Mouse (Mus musculus): Measurements from ENCODE around the gene Def8. TPM values are rescaled to one million over a fixed set of nuclear protein-coding genes. Genes with fewer than 3 reads are reported as not detected.
A peak's percentile ranks its signal among the peaks of the same experiment; 100 is the strongest.

Def8 gene
- polyA plus RNA-seq, 1 experiment: 13.5 TPM

DNA sequence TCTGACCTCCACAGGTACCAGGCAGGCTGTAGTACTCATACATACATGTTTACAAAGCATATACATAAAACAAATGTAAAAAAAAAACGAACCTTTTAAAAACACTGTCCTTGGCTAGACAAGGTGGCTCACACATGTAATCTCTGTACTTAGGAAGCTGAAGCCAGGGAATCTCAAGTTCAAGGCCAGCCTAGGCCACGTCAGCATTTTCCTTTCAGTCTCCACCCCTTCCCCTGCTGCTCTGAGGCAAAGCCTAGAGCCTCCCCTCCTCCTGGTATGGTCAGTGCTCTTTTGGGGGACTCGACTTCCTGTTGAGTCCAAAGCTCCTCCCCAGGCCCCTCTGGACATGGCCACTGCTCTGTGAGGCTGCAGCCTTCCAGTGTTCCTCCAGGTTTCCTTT, 36.3 kb upstream of the Def8 start:
- Histone ChIP-seq H3K4me3 (ENCODE audit: extremely low read depth, insufficient read depth, insufficient read length) (no peak overlapping the region), H3K27ac (ENCODE audit: insufficient read depth, low read length) (no peak overlapping the region), H3K27me3 (ENCODE audit: control insufficient read depth, insufficient read depth, low read length) (no peaks in the 10 kb centered on the region), H3K36me3 (ENCODE audit: control insufficient read depth, insufficient read depth, low read length) (peaks cover 57% of the 10 kb centered on the region), H3K4me1 (ENCODE audit: control insufficient read depth, insufficient read depth, insufficient read length) (no peaks in the 10 kb centered on the region)
- WGBS: 84% methylated on average over 3 of the region's 3 CpGs
- no peak for DNase-seq (ENCODE audit: low read depth in 1 of 2, low spot score in 2 of 2)
- TF ChIP-seq POLR2A (IDR thresholded peaks at IDR 0.05; ENCODE audit: low read depth, low read length): no peak
- no peak for TF ChIP-seq CTCF (IDR thresholded peaks at IDR 0.05; ENCODE audit: extremely low read depth, insufficient read depth, insufficient read length, insufficient replicate concordance)

DNA sequence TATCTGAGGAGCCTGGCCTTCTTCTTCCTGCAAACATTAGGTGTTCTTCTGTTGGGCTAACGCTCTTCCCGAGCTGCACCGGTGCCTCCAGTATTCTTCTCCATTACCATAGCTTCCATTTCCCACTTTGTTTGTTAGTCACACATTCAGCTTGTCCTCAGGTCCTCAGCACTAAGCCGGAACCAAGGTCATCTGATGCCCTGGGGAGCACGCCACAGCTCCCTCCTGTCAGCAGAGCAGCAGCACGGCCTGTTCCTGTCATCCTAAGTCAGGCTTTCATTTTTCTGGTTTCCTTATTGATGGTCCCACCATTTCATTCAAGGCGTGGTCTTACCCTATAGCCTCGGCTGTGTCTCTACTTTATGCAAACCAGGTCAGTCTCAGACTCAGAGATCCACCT, 35.5 kb upstream of the Def8 start:
- TF ChIP-seq CTCF (IDR thresholded peaks at IDR 0.05; ENCODE audit: extremely low read depth, insufficient read depth, insufficient read length, insufficient replicate concordance) (no peak), POLR2A (IDR thresholded peaks at IDR 0.05; ENCODE audit: low read depth, low read length) (no peak)
- Histone ChIP-seq H3K4me1 (ENCODE audit: control insufficient read depth, insufficient read depth, insufficient read length) (no peaks in the 10 kb centered on the region), H3K36me3 (ENCODE audit: control insufficient read depth, insufficient read depth, low read length) (peaks cover 54% of the 10 kb centered on the region), H3K4me3 (ENCODE audit: extremely low read depth, insufficient read depth, insufficient read length) (no peak overlapping the region), H3K27me3 (ENCODE audit: control insufficient read depth, insufficient read depth, low read length) (no peaks in the 10 kb centered on the region), H3K27ac (ENCODE audit: insufficient read depth, low read length) (no peak overlapping the region)
- 85% methylated on average over 8 of the region's 8 CpGs for WGBS
- DNase-seq (ENCODE audit: low read depth in 1 of 2, low spot score in 2 of 2): no peak

DNA sequence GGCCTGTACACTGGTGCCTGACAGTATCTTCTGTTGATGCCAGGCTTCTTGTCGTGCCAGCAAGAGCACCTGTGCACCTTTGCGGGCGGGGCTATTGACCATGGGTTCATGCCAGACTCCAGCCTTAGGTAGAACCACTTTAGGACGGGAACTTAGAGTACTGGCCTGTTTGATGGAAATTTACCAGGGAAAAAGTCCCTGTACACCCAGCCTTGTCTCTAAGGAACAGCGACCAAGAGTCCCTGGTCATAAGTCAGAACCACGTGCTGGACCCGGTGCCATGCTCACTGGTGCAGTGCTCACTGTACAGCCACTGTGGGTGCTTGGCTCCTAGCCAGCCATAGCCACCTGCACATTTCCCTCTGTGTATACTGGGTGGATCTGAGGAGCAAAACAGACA, 34.3 kb upstream of the Def8 start:
- TF ChIP-seq CTCF (IDR thresholded peaks at IDR 0.05; ENCODE audit: extremely low read depth, insufficient read depth, insufficient read length, insufficient replicate concordance) (no peak), POLR2A (IDR thresholded peaks at IDR 0.05; ENCODE audit: low read depth, low read length) (no peak)
- no peaks in the 10 kb centered on the region for H3K4me1 ChIP-seq (ENCODE audit: control insufficient read depth, insufficient read depth, insufficient read length)
- no peaks in the 10 kb centered on the region for H3K27me3 ChIP-seq (ENCODE audit: control insufficient read depth, insufficient read depth, low read length)
- peaks cover 53% of the 10 kb centered on the region for H3K36me3 ChIP-seq (ENCODE audit: control insufficient read depth, insufficient read depth, low read length)
- no peak overlapping the region for H3K4me3 ChIP-seq (ENCODE audit: extremely low read depth, insufficient read depth, insufficient read length)
- DNase-seq (ENCODE audit: low read depth in 1 of 2, low spot score in 2 of 2): no peak
- 83% methylated on average over 7 of the region's 7 CpGs for WGBS
- no peak overlapping the region for H3K27ac ChIP-seq (ENCODE audit: insufficient read depth, low read length)

DNA sequence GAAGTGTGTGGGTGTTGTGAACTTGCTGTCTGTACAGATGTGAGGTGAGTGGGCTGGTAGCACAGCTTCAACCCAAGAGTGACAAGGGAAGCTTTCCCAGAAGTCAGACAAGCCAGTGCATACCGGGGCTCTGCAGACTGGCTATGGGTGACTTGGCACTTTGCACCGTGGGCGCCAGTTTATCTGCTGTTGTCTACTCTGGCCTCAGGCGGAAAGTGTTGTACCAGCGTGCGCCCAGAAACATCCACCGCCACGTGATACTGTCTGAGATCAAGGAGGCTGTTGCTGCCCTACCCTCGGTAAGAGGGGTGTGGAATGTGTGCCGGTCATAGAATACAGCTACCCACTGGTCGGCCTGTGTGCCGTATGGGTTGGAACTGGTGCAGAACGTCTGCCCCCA, 25.0 kb upstream of the Def8 start:
- no peaks in the 10 kb centered on the region for H3K27me3 ChIP-seq (ENCODE audit: control insufficient read depth, insufficient read depth, low read length)
- TF ChIP-seq POLR2A (IDR thresholded peaks at IDR 0.05; ENCODE audit: low read depth, low read length) (no peak), CTCF (IDR thresholded peaks at IDR 0.05; ENCODE audit: extremely low read depth, insufficient read depth, insufficient read length, insufficient replicate concordance) (no peak)
- no peak for DNase-seq (ENCODE audit: low read depth in 1 of 2, low spot score in 2 of 2)
- H3K4me3 ChIP-seq (ENCODE audit: extremely low read depth, insufficient read depth, insufficient read length): no peak overlapping the region
- no peaks in the 10 kb centered on the region for H3K4me1 ChIP-seq (ENCODE audit: control insufficient read depth, insufficient read depth, insufficient read length)
- H3K36me3 ChIP-seq (ENCODE audit: control insufficient read depth, insufficient read depth, low read length): peaks cover 63% of the 10 kb centered on the region
- H3K27ac ChIP-seq (ENCODE audit: insufficient read depth, low read length): no peak overlapping the region
- 77% methylated on average over 13 of the region's 13 CpGs for WGBS

DNA sequence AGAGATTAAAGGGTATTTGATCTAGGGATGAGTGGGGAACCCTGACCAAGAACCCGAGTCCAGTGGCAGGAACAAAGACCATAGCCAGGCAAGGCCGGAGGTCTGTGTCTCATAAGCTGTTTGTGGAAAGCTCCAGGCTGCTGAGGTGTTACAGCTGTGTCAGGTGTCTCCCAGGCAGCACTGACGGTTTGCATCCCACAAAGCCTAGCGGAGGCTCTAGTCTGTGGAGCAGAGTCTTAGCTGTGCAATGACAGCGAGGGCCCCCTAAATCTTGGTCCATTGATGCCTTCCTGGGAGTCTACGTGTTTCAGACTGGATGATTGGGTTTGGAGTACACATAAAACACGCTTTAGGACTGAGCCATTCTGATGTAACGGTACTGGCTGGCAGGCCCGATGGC, 21.4 kb upstream of the Def8 start:
- TF ChIP-seq POLR2A (IDR thresholded peaks at IDR 0.05; ENCODE audit: low read depth, low read length): no peak
- no peak for TF ChIP-seq CTCF (IDR thresholded peaks at IDR 0.05; ENCODE audit: extremely low read depth, insufficient read depth, insufficient read length, insufficient replicate concordance)

DNA sequence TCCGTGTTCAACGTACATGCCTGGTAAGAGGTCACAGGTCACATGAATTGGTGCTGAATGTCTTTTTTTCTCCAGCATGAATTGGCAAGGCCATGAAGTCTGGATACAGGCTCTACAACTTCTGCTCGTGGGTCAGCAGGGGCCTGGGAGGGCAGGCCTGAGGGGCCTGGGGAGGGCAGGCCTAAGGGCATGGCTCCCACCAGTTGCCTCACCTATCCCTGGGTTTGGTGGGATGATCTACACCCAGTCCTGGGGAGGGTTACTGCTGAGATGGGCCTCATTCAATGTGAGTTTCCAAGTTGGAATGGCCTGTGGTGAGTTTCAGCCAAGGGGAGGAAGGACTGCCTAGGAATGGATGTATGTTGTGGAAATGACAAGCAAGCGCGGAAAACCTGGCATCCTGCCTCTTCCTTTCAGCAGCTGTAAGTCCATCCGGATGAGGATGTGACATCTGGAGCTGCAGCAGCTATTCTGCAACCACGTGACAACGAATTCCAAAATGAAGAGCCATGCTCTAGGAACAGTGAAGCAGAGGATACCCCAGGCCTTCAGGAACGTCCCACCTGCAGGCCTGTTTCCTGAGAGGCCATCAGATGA, 20.5 kb upstream of the Def8 start:
- H3K36me3 ChIP-seq (ENCODE audit: control insufficient read depth, insufficient read depth, low read length): peaks cover 32% of the 10 kb centered on the region
- TF ChIP-seq CTCF (IDR thresholded peaks at IDR 0.05; ENCODE audit: extremely low read depth, insufficient read depth, insufficient read length, insufficient replicate concordance) (no peak), POLR2A (IDR thresholded peaks at IDR 0.05; ENCODE audit: low read depth, low read length) (no peak)
- no peak for DNase-seq (ENCODE audit: low read depth in 1 of 2, low spot score in 2 of 2)
- H3K27me3 ChIP-seq (ENCODE audit: control insufficient read depth, insufficient read depth, low read length): 0 out of 2 replicates have a peak, but pooled peaks cover 1% of the 10 kb centered on the region
- H3K4me1 ChIP-seq (ENCODE audit: control insufficient read depth, insufficient read depth, insufficient read length): peaks cover 3% of the 10 kb centered on the region; the same call in 1 of the 2 replicates
- no peak overlapping the region for H3K4me3 ChIP-seq (ENCODE audit: extremely low read depth, insufficient read depth, insufficient read length)
- WGBS: 91% methylated on average over 9 of the region's 9 CpGs
- H3K27ac ChIP-seq (ENCODE audit: insufficient read depth, low read length): no peak overlapping the region

More for the DNA sequence above, 21.4 kb upstream of the Def8 start:
- no peaks in the 10 kb centered on the region for H3K27me3 ChIP-seq (ENCODE audit: control insufficient read depth, insufficient read depth, low read length)
- no peak overlapping the region for H3K4me3 ChIP-seq (ENCODE audit: extremely low read depth, insufficient read depth, insufficient read length)
- peaks cover 3% of the 10 kb centered on the region; the same call in 1 of the 2 replicates for H3K4me1 ChIP-seq (ENCODE audit: control insufficient read depth, insufficient read depth, insufficient read length)
- 90% methylated on average over 9 of the region's 9 CpGs for WGBS
- peaks cover 39% of the 10 kb centered on the region for H3K36me3 ChIP-seq (ENCODE audit: control insufficient read depth, insufficient read depth, low read length)
- DNase-seq (ENCODE audit: low read depth in 1 of 2, low spot score in 2 of 2): no peak
- H3K27ac ChIP-seq (ENCODE audit: insufficient read depth, low read length): no peak overlapping the region

DNA sequence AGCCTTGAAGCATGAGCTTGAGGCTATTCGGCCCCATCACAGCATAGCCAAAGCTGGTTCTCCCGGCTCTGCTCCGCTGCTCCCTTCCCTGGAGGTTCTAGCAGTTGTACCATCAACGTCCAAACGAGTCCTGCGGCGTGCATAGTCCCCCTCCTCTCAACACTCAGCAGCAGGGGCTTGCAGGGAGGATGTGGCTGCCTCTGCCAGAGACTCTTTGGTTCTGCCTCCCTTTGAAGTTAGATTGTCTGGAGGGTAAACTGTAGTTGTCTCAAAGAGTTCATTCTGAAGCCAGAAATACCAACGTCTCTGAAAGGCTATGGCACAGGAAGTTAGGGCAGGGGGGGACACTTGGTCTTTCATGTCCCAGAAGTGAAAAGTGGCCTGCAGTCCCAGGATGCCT, 18.8 kb upstream of the Def8 start:
- Histone ChIP-seq H3K27ac (ENCODE audit: insufficient read depth, low read length) (peak overlapping the region; percentile 37; the same call in 1 of the 2 replicates), H3K4me1 (ENCODE audit: control insufficient read depth, insufficient read depth, insufficient read length) (peaks cover 3% of the 10 kb centered on the region; the same call in 1 of the 2 replicates), H3K36me3 (ENCODE audit: control insufficient read depth, insufficient read depth, low read length) (peaks cover 18% of the 10 kb centered on the region), H3K4me3 (ENCODE audit: extremely low read depth, insufficient read depth, insufficient read length) (no peak overlapping the region), H3K27me3 (ENCODE audit: control insufficient read depth, insufficient read depth, low read length) (0 out of 2 replicates have a peak, but pooled peaks cover 1% of the 10 kb centered on the region)
- 36% methylated on average over 8 of the region's 8 CpGs for WGBS
- no peak for TF ChIP-seq CTCF (IDR thresholded peaks at IDR 0.05; ENCODE audit: extremely low read depth, insufficient read depth, insufficient read length, insufficient replicate concordance)
- TF ChIP-seq POLR2A (IDR thresholded peaks at IDR 0.05; ENCODE audit: low read depth, low read length): no peak
- DNase-seq (ENCODE audit: low read depth in 1 of 2, low spot score in 2 of 2): peak in 1 of 2 experiments; percentile 14

Data from spleen, adult 2 months (tissue).